Mouse (Mus musculus) megakaryocyte, embryonic 14.5 days (primary cell): ENCODE data around the gene Fsd2.

Experiments used
- FLI1 ChIP-seq: IDR thresholded peaks from 2 replicates; pipeline ENCODE4 v1.6.1; 2012; ENCODE audit warnings: low read length, inconsistent platforms, mixed read lengths
- GATA1 ChIP-seq: IDR thresholded peaks from 3 replicates; pipeline ENCODE4 v1.6.1; 2012; ENCODE audit warnings: mixed read lengths, low read length, inconsistent platforms, borderline replicate concordance

DNA sequence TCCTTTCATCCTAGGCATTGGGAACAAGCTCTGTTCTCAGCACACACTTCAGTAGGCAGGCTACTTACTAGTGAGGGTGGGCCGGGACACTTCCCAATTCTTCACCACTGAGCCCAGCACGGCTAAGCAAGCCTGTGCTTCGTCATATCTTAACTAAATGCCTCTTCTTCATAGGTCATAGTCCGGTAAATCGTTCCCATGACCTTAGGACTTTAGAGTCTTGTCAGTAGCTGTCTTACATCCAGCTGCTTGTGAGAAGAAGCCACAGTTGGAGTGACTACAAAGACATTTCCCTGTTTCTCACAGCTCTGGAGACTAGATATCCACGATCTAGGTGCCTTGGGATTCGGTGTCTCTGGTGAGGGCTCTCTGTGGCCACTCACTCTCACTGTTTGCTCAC, 18.6 kb upstream of the Fsd2 start:
- no peak for TF ChIP-seq FLI1
- TF ChIP-seq GATA1 = no peak
